Mouse (Mus musculus): ENCODE measurements at regions not wholly inside any gene's neighbourhood (a gene's known extent, or its start where the extent isn't known, plus 50 kb on each side); places are given as distances from the start of the nearest gene placed in this dataset.

DNA sequence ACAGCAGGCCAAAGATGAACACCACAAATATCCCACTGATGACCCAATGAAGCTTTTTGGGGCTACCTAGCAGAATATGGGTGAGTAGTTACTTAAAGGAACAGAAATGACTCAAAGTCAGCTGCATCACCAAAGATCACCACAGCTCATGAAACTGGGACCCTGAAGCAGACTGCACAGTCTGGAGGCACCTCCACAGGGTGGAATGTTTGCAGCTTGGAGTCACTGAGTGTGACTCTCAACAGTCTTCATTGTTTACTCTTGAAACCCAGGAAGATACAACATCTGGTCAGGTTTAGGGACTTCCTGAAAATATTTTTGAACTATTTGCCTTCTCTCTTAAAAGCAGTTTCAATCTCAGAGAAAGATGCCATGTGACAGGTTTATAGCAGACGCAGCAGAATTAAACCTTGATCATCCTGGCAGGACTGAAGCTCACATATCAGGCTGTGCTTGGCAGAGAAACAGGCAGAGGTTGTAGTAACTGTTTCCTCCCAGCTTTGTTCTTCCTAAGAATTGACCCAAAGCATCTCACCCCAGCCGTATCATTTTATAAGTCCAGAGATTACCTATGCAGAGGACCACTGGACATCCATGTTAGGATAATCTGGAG, 944.1 kb upstream of the Adgrl4 start:
- WGBS = 69% methylated on average over 2 of the region's 2 CpGs

DNA sequence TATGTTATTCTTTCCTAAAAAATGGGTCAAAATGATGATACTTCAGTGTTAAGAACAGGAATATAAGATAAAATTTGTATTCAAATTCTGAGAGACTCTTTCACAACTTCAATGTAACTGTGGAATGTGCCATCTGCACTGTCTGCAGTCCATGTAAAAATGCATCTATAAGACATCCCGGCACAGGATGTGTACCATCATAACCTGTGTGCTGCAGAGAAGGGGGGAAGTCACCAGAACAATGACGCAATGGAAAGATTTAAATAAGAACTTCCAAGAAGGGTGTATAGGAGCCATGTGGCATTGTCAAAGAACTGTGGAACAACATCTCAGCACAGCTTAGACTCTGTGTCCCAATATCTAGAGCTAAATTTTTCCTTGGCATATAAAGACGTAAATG, 906.7 kb upstream of the Adgrl4 start:
- no peak for ATAC-seq (replicated peaks; ENCODE audit: insufficient number of reproducible peaks, insufficient read depth, low FRiP score, low read depth)
- no peak overlapping the region for H3K9ac ChIP-seq
- H3K4me1 ChIP-seq (replicated peaks) = no peaks in the 10 kb centered on the region
- H3K9me3 ChIP-seq (replicated peaks) = no peaks in the 10 kb centered on the region
- WGBS = 79% methylated on average over 3 of the region's 3 CpGs
- no peak overlapping the region for H3K27ac ChIP-seq
- H3K36me3 ChIP-seq = no peaks in the 10 kb centered on the region
- no peak overlapping the region for H3K4me3 ChIP-seq
- no peaks in the 10 kb centered on the region for H3K27me3 ChIP-seq
- no peak overlapping the region for H3K4me2 ChIP-seq

More for the DNA sequence above, 944.1 kb upstream of the Adgrl4 start:
- H3K9me3 ChIP-seq (replicated peaks) = no peaks in the 10 kb centered on the region
- H3K27me3 ChIP-seq = no peaks in the 10 kb centered on the region
- H3K4me2 ChIP-seq = no peak overlapping the region
- no peak for ATAC-seq (replicated peaks; ENCODE audit: insufficient number of reproducible peaks, insufficient read depth, low FRiP score, low read depth)
- no peak overlapping the region for H3K4me3 ChIP-seq
- H3K36me3 ChIP-seq = no peaks in the 10 kb centered on the region
- no peak overlapping the region for H3K9ac ChIP-seq
- no peak overlapping the region for H3K27ac ChIP-seq
- no peaks in the 10 kb centered on the region for H3K4me1 ChIP-seq (replicated peaks)

DNA sequence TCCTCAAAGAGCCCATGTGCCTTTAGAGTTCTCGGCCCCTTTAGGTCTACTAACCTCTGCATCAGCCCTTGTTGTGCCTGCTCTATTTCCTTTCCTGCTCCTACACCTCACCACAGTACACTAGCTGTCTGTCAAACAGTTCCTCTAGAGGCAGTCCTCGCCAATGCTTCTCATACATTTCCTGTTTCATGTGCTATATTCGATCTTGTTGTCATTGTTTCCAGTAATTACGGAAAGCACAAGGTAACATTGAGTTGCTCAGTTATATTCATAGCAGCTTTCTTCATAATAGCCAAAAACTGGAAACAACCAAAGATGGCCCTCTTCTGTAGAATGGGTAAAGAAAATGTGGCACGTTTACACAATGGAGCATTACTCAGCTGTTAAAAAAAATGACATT, 894.6 kb upstream of the Adgrl4 start:
- no peaks in the 10 kb centered on the region for H3K4me1 ChIP-seq (replicated peaks)
- no peak overlapping the region for H3K9ac ChIP-seq

DNA sequence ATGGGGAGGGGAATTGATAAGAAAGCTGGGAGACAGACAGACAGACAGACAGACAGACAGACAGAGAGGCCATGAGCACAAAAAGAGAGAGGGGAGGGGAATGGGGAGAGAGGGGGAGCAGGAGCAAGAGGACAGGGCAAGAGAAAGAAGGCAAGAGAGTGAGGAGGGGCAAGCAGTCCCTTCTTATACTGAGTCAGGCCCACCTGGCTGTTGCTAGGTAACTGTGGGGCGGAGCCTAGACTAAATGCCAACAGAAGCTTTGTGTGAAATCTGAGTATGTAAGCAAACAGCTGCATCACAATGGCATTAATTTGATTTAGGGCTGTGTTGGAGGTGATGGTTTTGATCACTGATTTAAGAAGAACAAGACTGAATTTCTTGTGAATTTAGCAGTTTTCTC, 849.2 kb upstream of the Adgrl4 start:
- Histone ChIP-seq H3K4me3 (no peak overlapping the region), H3K4me2 (no peak overlapping the region), H3K9me3 (replicated peaks) (no peaks in the 10 kb centered on the region), H3K9ac (no peak overlapping the region), H3K27ac (no peak overlapping the region), H3K36me3 (no peaks in the 10 kb centered on the region), H3K27me3 (no peaks in the 10 kb centered on the region), H3K4me1 (replicated peaks) (no peaks in the 10 kb centered on the region)
- 68% methylated on average over 1 of the region's 1 CpGs for WGBS
- no peak for ATAC-seq (replicated peaks; ENCODE audit: insufficient number of reproducible peaks, insufficient read depth, low FRiP score, low read depth)

More for the DNA sequence above, 894.6 kb upstream of the Adgrl4 start:
- H3K27ac ChIP-seq = no peak overlapping the region
- no peaks in the 10 kb centered on the region for H3K27me3 ChIP-seq
- H3K4me2 ChIP-seq = no peak overlapping the region
- no peak overlapping the region for H3K4me3 ChIP-seq
- no peak for ATAC-seq (replicated peaks; ENCODE audit: insufficient number of reproducible peaks, insufficient read depth, low FRiP score, low read depth)
- WGBS = 71% methylated on average over 5 of the region's 5 CpGs
- H3K9me3 ChIP-seq (replicated peaks) = no peaks in the 10 kb centered on the region
- no peaks in the 10 kb centered on the region for H3K36me3 ChIP-seq

DNA sequence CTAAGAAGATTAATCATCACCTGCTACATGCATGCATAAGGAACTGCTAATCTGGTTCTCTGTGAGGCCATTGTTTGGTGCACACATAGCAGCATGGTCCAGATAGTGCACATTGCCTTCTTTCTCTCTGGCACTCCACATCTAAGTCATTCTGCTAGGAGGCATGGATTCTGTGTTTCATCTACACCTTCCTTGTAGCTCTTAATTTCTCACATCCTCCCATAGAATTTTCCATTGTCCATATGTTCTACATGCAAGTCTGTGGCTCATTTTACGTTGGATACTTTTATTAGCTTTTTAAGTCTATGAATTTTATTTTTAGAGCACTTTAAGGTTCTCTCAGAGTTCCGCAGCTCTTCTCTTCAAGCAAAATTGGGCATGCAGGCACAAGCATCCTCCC, 846.7 kb upstream of the Adgrl4 start:
- Histone ChIP-seq H3K9me3 (replicated peaks) (no peaks in the 10 kb centered on the region), H3K36me3 (no peaks in the 10 kb centered on the region), H3K4me2 (no peak overlapping the region), H3K9ac (no peak overlapping the region), H3K27ac (no peak overlapping the region), H3K4me3 (no peak overlapping the region), H3K27me3 (no peaks in the 10 kb centered on the region), H3K4me1 (replicated peaks) (no peaks in the 10 kb centered on the region)
- WGBS = 80% methylated on average over 2 of the region's 2 CpGs
- ATAC-seq (replicated peaks; ENCODE audit: insufficient number of reproducible peaks, insufficient read depth, low FRiP score, low read depth) = no peak

DNA sequence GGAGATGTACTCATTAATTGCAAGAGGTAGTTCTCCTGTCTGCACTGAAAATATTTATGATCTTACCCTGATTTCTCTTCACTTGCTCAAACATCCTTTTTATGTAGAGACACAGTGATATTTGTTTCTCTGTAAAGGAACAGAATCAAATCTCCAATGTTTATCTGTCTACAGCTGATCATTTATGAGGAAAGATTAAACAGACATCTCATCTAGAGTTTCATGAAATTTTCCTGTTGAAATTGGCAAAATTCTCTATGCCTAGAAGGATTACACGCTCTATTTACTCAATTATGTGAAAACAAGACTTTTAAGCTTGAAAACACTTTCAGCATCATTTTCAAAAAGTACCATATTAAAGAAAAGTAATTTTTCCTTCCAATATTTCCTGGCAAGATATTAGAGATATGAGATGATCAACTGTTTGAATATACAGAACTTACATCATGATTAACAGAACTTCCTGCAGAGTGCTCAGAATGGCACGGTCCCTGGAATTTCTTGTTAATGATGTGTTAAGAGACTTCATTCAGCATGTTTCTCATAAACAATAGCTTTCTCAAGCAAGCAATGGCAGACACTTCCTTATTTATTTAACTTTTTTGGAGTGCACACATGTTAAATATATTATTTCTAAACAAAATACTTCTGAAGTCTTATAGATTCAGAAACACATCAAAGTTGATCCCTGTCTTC, 834.1 kb upstream of the Adgrl4 start:
- WGBS = 63% methylated on average over 2 of the region's 2 CpGs
- no peak for ATAC-seq (replicated peaks; ENCODE audit: insufficient number of reproducible peaks, insufficient read depth, low FRiP score, low read depth)
- Histone ChIP-seq H3K4me1 (replicated peaks) (no peaks in the 10 kb centered on the region), H3K4me3 (no peak overlapping the region), H3K4me2 (no peak overlapping the region), H3K36me3 (no peaks in the 10 kb centered on the region), H3K9ac (no peak overlapping the region), H3K9me3 (replicated peaks) (no peaks in the 10 kb centered on the region), H3K27me3 (no peaks in the 10 kb centered on the region), H3K27ac (no peak overlapping the region)

DNA sequence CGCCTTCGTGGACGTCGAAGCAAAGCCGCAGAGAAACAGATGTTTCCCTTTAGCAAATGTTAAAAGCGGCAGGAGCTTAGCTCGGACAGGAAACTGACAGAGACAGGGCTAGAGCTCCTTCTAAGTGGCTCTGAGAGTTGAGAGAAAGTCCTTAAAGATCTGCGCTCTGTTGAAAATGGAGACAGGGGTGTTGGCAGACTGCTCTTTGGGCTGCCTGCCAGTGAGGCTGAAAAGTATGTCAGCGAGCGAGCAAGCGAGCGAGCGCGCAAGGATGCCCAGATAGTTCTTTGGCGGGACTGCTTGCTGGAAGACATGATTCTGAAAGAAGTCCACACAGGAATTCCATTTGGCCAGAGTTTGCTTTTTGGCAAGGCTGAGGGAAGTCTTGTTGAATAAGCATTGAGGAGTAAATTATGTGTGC, 827.0 kb upstream of the Adgrl4 start:
- H3K36me3 ChIP-seq = no peaks in the 10 kb centered on the region
- H3K9ac ChIP-seq = 0 out of 2 replicates have a peak overlapping the region, but pooled peaks have one; percentile 5
- H3K9me3 ChIP-seq (replicated peaks) = no peaks in the 10 kb centered on the region
- 0 out of 2 replicates have a peak, but pooled peaks cover 4% of the 10 kb centered on the region for H3K4me1 ChIP-seq (replicated peaks)
- 22% methylated on average over 15 of the region's 15 CpGs for WGBS
- peak overlapping the region; percentile 66 for H3K27ac ChIP-seq
- peak overlapping the region; percentile 58 for H3K4me2 ChIP-seq
- H3K4me3 ChIP-seq = peak overlapping the region; percentile 42
- H3K27me3 ChIP-seq = no peaks in the 10 kb centered on the region
- peak; percentile 81 for ATAC-seq (replicated peaks; ENCODE audit: insufficient number of reproducible peaks, insufficient read depth, low FRiP score, low read depth)

DNA sequence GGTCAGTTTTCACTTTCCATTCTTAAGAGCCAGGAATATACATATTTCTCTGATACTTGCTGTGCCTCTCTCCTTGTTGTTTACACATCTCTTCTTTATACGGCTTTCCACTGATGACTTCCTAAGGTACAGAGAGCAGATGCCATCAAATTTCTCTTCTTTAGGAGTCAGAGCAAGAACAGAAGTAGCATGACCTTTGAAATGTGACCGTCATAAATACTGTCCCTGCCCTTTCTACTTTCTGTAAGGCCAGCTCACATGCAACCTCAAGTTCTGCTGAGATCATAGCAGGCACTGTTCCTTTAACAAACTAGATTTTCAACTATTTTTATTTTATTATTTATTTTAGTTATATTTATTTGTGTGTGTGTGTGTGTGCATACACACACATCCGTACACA, 800.1 kb upstream of the Adgrl4 start:
- Histone ChIP-seq H3K36me3 (no peaks in the 10 kb centered on the region), H3K9ac (no peak overlapping the region), H3K27ac (no peak overlapping the region), H3K4me1 (replicated peaks) (no peaks in the 10 kb centered on the region), H3K27me3 (no peaks in the 10 kb centered on the region), H3K4me3 (no peak overlapping the region), H3K9me3 (replicated peaks) (no peaks in the 10 kb centered on the region), H3K4me2 (no peak overlapping the region)
- WGBS = 87% methylated on average over 3 of the region's 3 CpGs
- no peak for ATAC-seq (replicated peaks; ENCODE audit: insufficient number of reproducible peaks, insufficient read depth, low FRiP score, low read depth)

DNA sequence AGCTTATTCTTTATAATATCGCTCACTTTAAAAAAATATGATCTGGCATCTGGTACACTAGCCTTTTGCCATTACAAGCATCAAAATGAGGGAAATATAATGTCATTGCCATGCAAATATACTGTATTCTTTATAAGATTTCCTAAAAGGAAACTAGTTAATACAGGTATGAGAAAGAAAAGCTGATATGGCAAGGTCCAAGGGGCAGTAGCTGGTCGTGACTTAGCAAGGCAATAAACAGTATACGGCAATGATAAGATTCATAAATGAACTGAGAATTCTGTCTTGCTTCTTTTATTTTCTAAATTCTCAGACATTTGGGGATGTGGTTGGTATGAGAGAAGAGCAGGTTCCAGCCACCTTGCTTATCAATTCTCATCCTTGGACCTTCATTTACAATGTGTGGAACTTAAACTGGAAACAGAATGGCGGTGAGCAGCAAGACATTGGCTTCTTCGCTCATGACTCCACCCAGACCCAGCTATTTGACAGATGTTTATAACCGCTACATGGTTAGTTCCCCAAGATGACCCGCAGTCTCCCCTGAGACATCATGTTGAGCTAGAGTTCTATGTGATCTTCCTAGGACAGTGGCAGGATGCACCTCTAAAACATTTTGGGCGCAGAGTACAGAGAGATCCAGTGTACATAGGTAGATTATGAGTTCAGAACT, 797.5 kb upstream of the Adgrl4 start:
- Histone ChIP-seq H3K36me3 (no peaks in the 10 kb centered on the region), H3K9me3 (replicated peaks) (no peaks in the 10 kb centered on the region), H3K4me1 (replicated peaks) (no peaks in the 10 kb centered on the region), H3K27ac (no peak overlapping the region), H3K4me3 (no peak overlapping the region), H3K27me3 (no peaks in the 10 kb centered on the region), H3K4me2 (no peak overlapping the region), H3K9ac (no peak overlapping the region)
- no peak for ATAC-seq (replicated peaks; ENCODE audit: insufficient number of reproducible peaks, insufficient read depth, low FRiP score, low read depth)
- WGBS = 89% methylated on average over 8 of the region's 8 CpGs

DNA sequence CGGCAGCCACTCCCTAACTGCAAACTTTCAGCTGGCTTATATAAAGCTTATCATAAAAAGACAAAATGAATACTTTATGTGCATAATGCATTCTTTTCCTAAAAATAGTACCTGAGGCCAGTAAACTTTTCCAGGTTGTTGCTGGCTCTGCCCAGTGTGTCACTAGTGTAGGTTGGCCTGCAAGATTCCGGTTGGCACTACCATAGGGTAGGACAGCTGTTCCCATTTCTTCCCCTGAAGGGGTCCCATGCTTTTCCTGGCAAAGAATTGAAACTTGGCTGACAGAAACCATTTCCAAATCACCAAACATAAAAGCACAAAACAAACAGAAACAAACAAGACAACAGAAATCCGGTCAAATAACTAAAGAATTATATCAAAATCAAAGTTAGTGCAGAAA, 789.6 kb upstream of the Adgrl4 start:
- Histone ChIP-seq H3K27me3 (no peaks in the 10 kb centered on the region), H3K4me1 (replicated peaks) (no peaks in the 10 kb centered on the region), H3K36me3 (no peaks in the 10 kb centered on the region), H3K27ac (no peak overlapping the region), H3K9ac (no peak overlapping the region), H3K9me3 (replicated peaks) (no peaks in the 10 kb centered on the region), H3K4me3 (no peak overlapping the region), H3K4me2 (no peak overlapping the region)
- ATAC-seq (replicated peaks; ENCODE audit: insufficient number of reproducible peaks, insufficient read depth, low FRiP score, low read depth) = no peak
- WGBS = 81% methylated on average over 3 of the region's 3 CpGs

DNA sequence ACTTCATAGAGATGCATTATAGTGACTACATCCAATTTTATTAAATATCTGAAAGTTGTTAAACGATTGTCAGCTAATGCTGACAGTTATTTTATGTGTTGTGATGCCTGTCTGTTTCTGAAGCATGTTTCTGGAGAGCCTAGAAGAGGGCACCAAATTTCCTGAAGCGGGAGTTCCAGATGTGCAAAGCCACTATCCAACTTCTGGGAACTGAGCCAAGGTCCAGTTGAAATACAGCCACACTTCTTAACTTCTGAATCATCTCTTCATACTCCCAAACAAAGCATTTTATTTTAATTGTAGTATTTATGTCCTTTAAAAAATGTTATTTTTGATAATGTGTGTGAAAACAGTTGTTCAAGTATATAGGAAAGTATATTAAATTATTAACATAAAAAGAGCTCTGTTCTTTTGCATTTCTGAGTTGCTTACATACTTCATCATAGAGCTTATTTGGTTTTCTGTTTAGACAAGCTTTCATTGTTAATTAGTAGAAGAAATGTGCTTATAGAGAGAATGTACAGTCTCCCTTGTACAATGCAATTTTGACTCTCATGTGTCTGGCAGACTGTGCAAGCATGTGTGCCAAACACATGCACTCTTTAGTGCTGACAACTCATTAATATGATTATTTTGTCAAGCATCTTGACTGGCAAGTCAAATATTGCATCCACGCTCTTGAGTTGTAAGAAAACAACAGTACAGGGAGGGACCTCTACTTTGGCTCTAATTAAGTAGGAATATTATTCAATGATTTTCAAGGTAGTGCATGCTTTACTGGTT, 787.7 kb upstream of the Adgrl4 start:
- H3K36me3 ChIP-seq = no peaks in the 10 kb centered on the region
- no peaks in the 10 kb centered on the region for H3K27me3 ChIP-seq
- no peak overlapping the region for H3K4me3 ChIP-seq
- no peaks in the 10 kb centered on the region for H3K4me1 ChIP-seq (replicated peaks)
- no peaks in the 10 kb centered on the region for H3K9me3 ChIP-seq (replicated peaks)
- H3K9ac ChIP-seq = no peak overlapping the region
- no peak for ATAC-seq (replicated peaks; ENCODE audit: insufficient number of reproducible peaks, insufficient read depth, low FRiP score, low read depth)
- WGBS = 51% methylated on average over 3 of the region's 3 CpGs
- no peak overlapping the region for H3K27ac ChIP-seq
- H3K4me2 ChIP-seq = no peak overlapping the region
